Mouse (Mus musculus) G1E (cell line): ENCODE measurements at regions not wholly inside any gene's neighbourhood (a gene's known extent, or its start where the extent isn't known, plus 50 kb on each side); places are given as distances from the start of the nearest gene placed in this dataset.

Source experiments
- CTCF ChIP-seq: IDR thresholded peaks from 2 replicates; pipeline ENCODE4 v1.5.1; 2012; ENCODE audit warnings: low read depth, low read length, inconsistent platforms, mixed read lengths
- GATA1 ChIP-seq: IDR thresholded peaks from 2 replicates; pipeline ENCODE4 v1.6.1; 2012; ENCODE audit warnings: borderline replicate concordance, low read length, inconsistent platforms, mixed read lengths
- GATA2 ChIP-seq: IDR thresholded peaks from 2 replicates; pipeline ENCODE4 v1.6.1; 2012; ENCODE audit warnings: low read depth, low read length, inconsistent platforms, borderline replicate concordance
- POLR2AphosphoS5 ChIP-seq: IDR thresholded peaks from 2 replicates; pipeline ENCODE4 v1.6.1; 2012; ENCODE audit warnings: low read depth, low read length, inconsistent platforms; ENCODE audit not compliant: insufficient replicate concordance
- TAL1 ChIP-seq: conservative IDR thresholded peaks from 2 replicates; pipeline ENCODE4 v1.6.1; 2012; ENCODE audit warnings: low read depth, low read length, inconsistent platforms, mixed read lengths

DNA sequence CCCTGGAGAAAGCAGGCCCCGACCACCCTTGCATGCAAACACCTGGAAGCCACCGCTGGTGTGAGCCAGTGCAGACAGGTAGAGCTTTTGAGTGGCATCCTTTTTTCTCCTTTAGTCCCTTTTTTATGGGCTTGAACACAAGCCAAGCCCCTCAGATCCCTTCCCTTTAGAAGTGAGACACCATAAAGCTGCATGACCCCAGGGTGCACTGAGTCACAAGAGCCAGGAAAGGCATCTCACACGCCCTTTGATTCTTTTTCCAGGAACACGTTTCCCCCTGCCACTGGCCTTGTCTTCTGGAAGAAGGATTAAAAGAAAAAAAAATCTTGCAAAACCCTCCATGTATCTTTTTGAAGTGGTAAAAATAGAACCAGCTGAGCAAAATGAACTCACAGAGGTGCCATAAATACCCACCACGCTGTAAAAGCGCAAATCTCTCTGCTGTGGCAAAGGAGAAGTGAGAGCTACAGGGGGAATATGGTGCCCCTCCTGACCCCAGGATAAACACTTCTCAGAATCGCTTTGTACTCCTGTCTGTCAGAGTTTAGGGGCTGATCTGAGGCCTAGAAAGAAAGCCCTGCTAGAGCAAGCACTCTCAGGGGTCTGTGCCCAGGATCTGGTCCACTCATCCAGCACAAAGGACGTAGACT, 222.1 kb upstream of the Cxcl12 start:
- TF ChIP-seq TAL1 (no peak), CTCF (no peak), GATA1 (no peak), GATA2 (no peak), POLR2AphosphoS5 (no peak)
